Mouse (Mus musculus): ENCODE results near the gene Pawr. TPM values are rescaled to one million over a fixed set of nuclear protein-coding genes. Genes with fewer than 3 reads are reported as not detected.

Pawr gene
- total RNA-seq, 1 experiment, result 36.4 TPM

- in situ Hi-C loops (cut with MboI; ENCODE audit: low sequenced_read_pairs in 2 of 2, unreplicated experiment in 2 of 2), result no loop called here
- TF ChIP-seq HCFC1 (IDR thresholded peaks at IDR 0.05; ENCODE audit: borderline replicate concordance, insufficient read depth, low read length), result no peak
- TF ChIP-seq MAFK (IDR thresholded peaks at IDR 0.05; ENCODE audit: insufficient read depth, low read depth, low read length), result peak; percentile 73
- no peak for TF ChIP-seq ZC3H11A (IDR thresholded peaks at IDR 0.05; ENCODE audit: borderline replicate concordance, low read depth, low read length)
- TF ChIP-seq ZNF384 (IDR thresholded peaks at IDR 0.05; ENCODE audit: low read depth, low read length), result no peak
- TF ChIP-seq CHD2 (IDR thresholded peaks at IDR 0.05; ENCODE audit: low read depth, low read length), result no peak
- H3K9me3 ChIP-seq (ENCODE audit: control insufficient read depth, insufficient read depth, low read depth, low read length), result no peaks in the 10 kb centered on the region
- H3K9ac ChIP-seq (ENCODE audit: insufficient read depth, low read depth, low read length, poor library complexity, severe bottlenecking), result no peak overlapping the region
- no peak overlapping the region for H3K27ac ChIP-seq (ENCODE audit: insufficient read depth, low read depth, low read length, poor library complexity, severe bottlenecking)
- DNase-seq (ENCODE audit: low read depth, low spot score), result no peak
- H3K36me3 ChIP-seq (ENCODE audit: control insufficient read depth, insufficient read depth, low read length, poor library complexity, severe bottlenecking), result no peaks in the 10 kb centered on the region
- H3K4me1 ChIP-seq (ENCODE audit: control insufficient read depth in 2 of 2, insufficient read depth in 2 of 2, low read length in 2 of 2, poor library complexity in 1 of 2), result peaks cover 1 to 4% of the 10 kb centered on the region in 2 experiments; a peak in 1 of 4 replicates
- H3K4me3 ChIP-seq (ENCODE audit: insufficient read depth in 1 of 2, low read depth in 1 of 2, low read length in 2 of 2, poor library complexity in 1 of 2, severe bottlenecking in 1 of 2), result no peak overlapping the region
Measured at GRCm38 (mm10) chr10:108443931-108444876, 112.3 kb downstream of the Pawr start.

- Histone ChIP-seq H3K9me3 (ENCODE audit: control insufficient read depth, insufficient read depth, low read depth, low read length) (no peaks in the 10 kb centered on the region), H3K36me3 (ENCODE audit: control insufficient read depth, insufficient read depth, low read length, poor library complexity, severe bottlenecking) (no peaks in the 10 kb centered on the region), H3K4me1 (ENCODE audit: control insufficient read depth in 2 of 2, insufficient read depth in 2 of 2, low read length in 2 of 2, poor library complexity in 1 of 2) (peaks cover 1 to 4% of the 10 kb centered on the region in 2 experiments; a peak in 1 of 4 replicates), H3K4me3 (ENCODE audit: insufficient read depth in 1 of 2, low read depth in 1 of 2, low read length in 2 of 2, poor library complexity in 1 of 2, severe bottlenecking in 1 of 2) (no peak overlapping the region), H3K9ac (ENCODE audit: insufficient read depth, low read depth, low read length, poor library complexity, severe bottlenecking) (no peak overlapping the region), H3K27ac (ENCODE audit: insufficient read depth, low read depth, low read length, poor library complexity, severe bottlenecking) (no peak overlapping the region)
- no peak for DNase-seq (ENCODE audit: low read depth, low spot score)
- in situ Hi-C loops (cut with MboI; ENCODE audit: low sequenced_read_pairs in 2 of 2, unreplicated experiment in 2 of 2), result no loop called here
- TF ChIP-seq HCFC1 (IDR thresholded peaks at IDR 0.05; ENCODE audit: borderline replicate concordance, insufficient read depth, low read length), result no peak
- TF ChIP-seq MAFK (IDR thresholded peaks at IDR 0.05; ENCODE audit: insufficient read depth, low read depth, low read length), result no peak
- TF ChIP-seq ZC3H11A (IDR thresholded peaks at IDR 0.05; ENCODE audit: borderline replicate concordance, low read depth, low read length), result no peak
- no peak for TF ChIP-seq ZNF384 (IDR thresholded peaks at IDR 0.05; ENCODE audit: low read depth, low read length)
- no peak for TF ChIP-seq CHD2 (IDR thresholded peaks at IDR 0.05; ENCODE audit: low read depth, low read length)
Measured at GRCm38 (mm10) chr10:108445123-108445522, 113.2 kb downstream of the Pawr start.

GRCm38 (mm10) chr10:108445606-108446005 is 113.7 kb downstream of the Pawr start:
- in situ Hi-C loops (cut with MboI; ENCODE audit: low sequenced_read_pairs in 2 of 2, unreplicated experiment in 2 of 2), result no loop called here
- Histone ChIP-seq H3K27ac (ENCODE audit: insufficient read depth, low read depth, low read length, poor library complexity, severe bottlenecking) (no peak overlapping the region), H3K4me1 (ENCODE audit: control insufficient read depth in 2 of 2, insufficient read depth in 2 of 2, low read length in 2 of 2, poor library complexity in 1 of 2) (peaks cover 1 to 4% of the 10 kb centered on the region in 2 experiments; a peak in 1 of 4 replicates), H3K4me3 (ENCODE audit: insufficient read depth in 1 of 2, low read depth in 1 of 2, low read length in 2 of 2, poor library complexity in 1 of 2, severe bottlenecking in 1 of 2) (no peak overlapping the region; a peak in 1 of 4 replicates), H3K9me3 (ENCODE audit: control insufficient read depth, insufficient read depth, low read depth, low read length) (no peaks in the 10 kb centered on the region), H3K36me3 (ENCODE audit: control insufficient read depth, insufficient read depth, low read length, poor library complexity, severe bottlenecking) (no peaks in the 10 kb centered on the region), H3K9ac (ENCODE audit: insufficient read depth, low read depth, low read length, poor library complexity, severe bottlenecking) (no peak overlapping the region)
- no peak for TF ChIP-seq ZNF384 (IDR thresholded peaks at IDR 0.05; ENCODE audit: low read depth, low read length)
- no peak for TF ChIP-seq HCFC1 (IDR thresholded peaks at IDR 0.05; ENCODE audit: borderline replicate concordance, insufficient read depth, low read length)
- TF ChIP-seq CHD2 (IDR thresholded peaks at IDR 0.05; ENCODE audit: low read depth, low read length), result no peak
- TF ChIP-seq ZC3H11A (IDR thresholded peaks at IDR 0.05; ENCODE audit: borderline replicate concordance, low read depth, low read length), result no peak
- TF ChIP-seq MAFK (IDR thresholded peaks at IDR 0.05; ENCODE audit: insufficient read depth, low read depth, low read length), result no peak
- no peak for DNase-seq (ENCODE audit: low read depth, low spot score)

DNA sequence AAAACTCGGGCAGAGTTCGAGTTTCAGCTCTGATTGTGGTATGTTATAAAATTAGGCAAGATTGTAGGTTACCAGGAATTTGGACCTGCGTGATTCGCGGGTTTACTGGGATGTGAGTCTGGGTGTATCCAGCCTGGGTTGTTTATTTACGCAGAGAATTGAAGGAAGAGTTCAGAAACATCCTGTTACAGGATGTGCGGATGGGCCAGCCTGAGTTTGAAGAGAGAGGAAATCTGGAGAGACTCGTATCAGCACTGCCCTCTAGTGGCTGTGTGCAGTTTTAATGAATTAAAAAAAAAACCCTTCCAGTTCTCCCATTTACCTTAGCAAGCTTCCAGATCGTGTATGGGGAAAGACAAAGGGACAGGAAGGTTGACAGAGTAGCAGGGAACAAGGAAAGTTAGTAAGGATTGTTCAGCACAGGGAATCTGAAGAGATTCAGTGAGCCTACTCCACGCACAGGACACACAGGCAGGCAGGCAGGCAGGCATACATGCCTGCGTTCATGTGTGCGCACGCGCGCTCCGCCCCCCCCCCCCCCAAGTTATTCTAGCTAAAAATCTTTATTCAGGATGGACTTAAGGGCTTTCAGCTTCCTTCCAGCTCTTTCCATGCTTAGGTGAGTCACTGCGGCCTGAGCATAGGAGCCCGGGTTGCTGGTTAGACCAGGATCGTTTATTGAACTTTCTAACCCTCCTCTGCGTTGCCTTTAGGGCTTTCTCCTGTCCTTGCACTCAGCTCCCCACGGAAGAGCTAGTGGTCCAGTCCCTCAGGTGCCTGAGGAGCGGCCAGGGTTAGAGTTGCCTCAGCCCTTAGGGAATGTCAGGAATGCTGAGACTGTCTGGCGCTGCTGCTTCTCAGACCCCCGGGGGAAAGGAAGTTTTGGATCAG is 114.4 kb downstream of the Pawr start:
- peak; percentile 77 for DNase-seq (ENCODE audit: low read depth, low spot score)
- no peak overlapping the region; the same call in 1 of the 2 replicates for H3K9ac ChIP-seq (ENCODE audit: insufficient read depth, low read depth, low read length, poor library complexity, severe bottlenecking)
- peak overlapping the region in 1 of 2 experiments; percentile 50; a peak in 2 of 4 replicates for H3K4me3 ChIP-seq (ENCODE audit: insufficient read depth in 1 of 2, low read depth in 1 of 2, low read length in 2 of 2, poor library complexity in 1 of 2, severe bottlenecking in 1 of 2)
- no peaks in the 10 kb centered on the region for H3K36me3 ChIP-seq (ENCODE audit: control insufficient read depth, insufficient read depth, low read length, poor library complexity, severe bottlenecking)
- in situ Hi-C loops (cut with MboI; ENCODE audit: low sequenced_read_pairs in 2 of 2, unreplicated experiment in 2 of 2), result no loop called here
- H3K4me1 ChIP-seq (ENCODE audit: control insufficient read depth in 2 of 2, insufficient read depth in 2 of 2, low read length in 2 of 2, poor library complexity in 1 of 2), result peaks cover 1 to 4% of the 10 kb centered on the region in 2 experiments; a peak in 1 of 4 replicates
- H3K27ac ChIP-seq (ENCODE audit: insufficient read depth, low read depth, low read length, poor library complexity, severe bottlenecking), result no peak overlapping the region; the same call in 1 of the 2 replicates
- no peak for TF ChIP-seq CHD2 (IDR thresholded peaks at IDR 0.05; ENCODE audit: low read depth, low read length)
- TF ChIP-seq MAFK (IDR thresholded peaks at IDR 0.05; ENCODE audit: insufficient read depth, low read depth, low read length), result no peak
- TF ChIP-seq ZC3H11A (IDR thresholded peaks at IDR 0.05; ENCODE audit: borderline replicate concordance, low read depth, low read length), result peak; percentile 78
- peak; percentile 87 for TF ChIP-seq ZNF384 (IDR thresholded peaks at IDR 0.05; ENCODE audit: low read depth, low read length)
- H3K9me3 ChIP-seq (ENCODE audit: control insufficient read depth, insufficient read depth, low read depth, low read length), result no peaks in the 10 kb centered on the region
